Mouse (Mus musculus) gastrocnemius, adult 18-20 months (tissue): ENCODE data around the gene Faiml. TPM values are rescaled to one million over a fixed set of nuclear protein-coding genes. Genes with fewer than 3 reads are reported as not detected.

Source experiments
- DNase-seq: peaks from one replicate; pipeline ENCODE4 v3.0.0; 2021; ENCODE audit warnings: low spot score
- long read RNA-seq, 2 experiments: library from polyadenylated mRNA; stranded (forward); transcript quantifications; one replicate each; pipeline ENCODE4 v2.0.0; 2021
- total RNA-seq, 2 experiments: library from RNA; stranded (reverse); gene quantifications; 2 replicates each; pipeline ENCODE4 v1.2.3; 2021

Gene Faiml
- total RNA-seq: not detected
- long read RNA-seq, experiment 1: 0 reads
- long read RNA-seq, experiment 2: 0 reads

GRCm38 (mm10) chr9:99237139-99237538, at the start of gene Faiml:
Gene Faiml (minus strand): TSS chr9:99237239.
- no peak for DNase-seq

- DNase-seq: no peak
Measured at GRCm38 (mm10) chr9:99258891-99259290, 21.9 kb upstream of the Faiml start.

GRCm38 (mm10) chr9:99256821-99257220, 19.8 kb upstream of the Faiml start:
- DNase-seq: no peak

GRCm38 (mm10) chr9:99256206-99256605, 19.2 kb upstream of the Faiml start:
- DNase-seq: no peak

GRCm38 (mm10) chr9:99253861-99254260, 16.8 kb upstream of the Faiml start:
- no peak for DNase-seq

GRCm38 (mm10) chr9:99248906-99249305, 11.9 kb upstream of the Faiml start:
- no peak for DNase-seq

- DNase-seq: no peak
Measured at GRCm38 (mm10) chr9:99248304-99248703, 11.3 kb upstream of the Faiml start.

GRCm38 (mm10) chr9:99243895-99244293, 6.9 kb upstream of the Faiml start:
- no peak for DNase-seq

GRCm38 (mm10) chr9:99243190-99243894, 6.3 kb upstream of the Faiml start, which contains the start of gene Cep70:
Gene Cep70 (plus strand): TSS chr9:99243367.
- peak; percentile 95 for DNase-seq

- no peak for DNase-seq
Measured at GRCm38 (mm10) chr9:99242533-99243189, 5.6 kb upstream of the Faiml start.

- peak; percentile 56 for DNase-seq
Measured at GRCm38 (mm10) chr9:99242035-99242434, 5.0 kb upstream of the Faiml start.

GRCm38 (mm10) chr9:99240571-99240970, 3.5 kb upstream of the Faiml start:
- no peak for DNase-seq

GRCm38 (mm10) chr9:99239256-99239655, 2.2 kb upstream of the Faiml start:
- no peak for DNase-seq

GRCm38 (mm10) chr9:99238276-99238675, 1.2 kb upstream of the Faiml start:
- DNase-seq: no peak

GRCm38 (mm10) chr9:99229450-99229849, 7.6 kb downstream of the Faiml start:
- no peak for DNase-seq

GRCm38 (mm10) chr9:99224583-99224982, 12.5 kb downstream of the Faiml start:
- DNase-seq: no peak

GRCm38 (mm10) chr9:99221636-99222035, 15.4 kb downstream of the Faiml start:
- DNase-seq: no peak

- DNase-seq: no peak
Measured at GRCm38 (mm10) chr9:99217999-99218719, 18.9 kb downstream of the Faiml start.

GRCm38 (mm10) chr9:99216182-99216581, 20.9 kb downstream of the Faiml start:
- no peak for DNase-seq

- no peak for DNase-seq
Measured at GRCm38 (mm10) chr9:99212643-99213042, 24.4 kb downstream of the Faiml start.

- no peak for DNase-seq
Measured at GRCm38 (mm10) chr9:99183043-99183670, 53.9 kb downstream of the Faiml start.

- DNase-seq: no peak
Measured at GRCm38 (mm10) chr9:99182121-99182520, 54.9 kb downstream of the Faiml start.
